Mouse (Mus musculus) embryo, embryonic 10.5 days (tissue): ENCODE data around the gene Lyg1.

Source experiments
- DNase-seq: peaks from one replicate; pipeline ENCODE4 v3.0.0-alpha.2; 2015; ENCODE audit warnings: low spot score

Lyg1 gene

GRCm38 (mm10) chr1:37954786-37955185 lies 2.8 kb downstream of the Lyg1 start:
- DNase-seq, result no peak

GRCm38 (mm10) chr1:37948906-37949305 lies 8.7 kb downstream of the Lyg1 start:
- DNase-seq, result no peak

- no peak for DNase-seq
These were observed 25.8 kb downstream of the Lyg1 start for GRCm38 (mm10) chr1:37931806-37932205.

- no peak for DNase-seq
These were observed 31.6 kb downstream of the Lyg1 start for GRCm38 (mm10) chr1:37925971-37926370.

GRCm38 (mm10) chr1:37922536-37922935 lies 35.0 kb downstream of the Lyg1 start:
- no peak for DNase-seq

- no peak for DNase-seq
These were observed 39.5 kb downstream of the Lyg1 start for GRCm38 (mm10) chr1:37918096-37918495.

- DNase-seq, result no peak
These were observed 39.9 kb downstream of the Lyg1 start for GRCm38 (mm10) chr1:37917666-37918065.

- no peak for DNase-seq
These were observed 41.2 kb downstream of the Lyg1 start, which contains the start of gene Lyg2 for GRCm38 (mm10) chr1:37916393-37916792. Gene Lyg2, minus strand, starts transcription at chr1:37916493.

- no peak for DNase-seq
These were observed 44.8 kb downstream of the Lyg1 start for GRCm38 (mm10) chr1:37912751-37913150.

GRCm38 (mm10) chr1:37903178-37903577 lies 54.4 kb downstream of the Lyg1 start:
- DNase-seq, result peak; percentile 44

GRCm38 (mm10) chr1:37900288-37900687 lies 57.3 kb downstream of the Lyg1 start:
- no peak for DNase-seq

GRCm38 (mm10) chr1:37899816-37900215 lies 57.7 kb downstream of the Lyg1 start:
- DNase-seq, result no peak
